Mouse (Mus musculus) T-helper 1 cell (primary cell): ENCODE data around the gene Mob3c.

Source experiments
- in situ Hi-C: fragments of 300-600 bp; cut with MboI, MseI; formaldehyde crosslinking; loops from one replicate; pipeline ENCODE4 v1.15.1; 2025; ENCODE audit warnings: high pct_unique_total_duplicates

Mob3c gene

GRCm38 (mm10) chr4:115869512-115870210 lies 41.8 kb downstream of the Mob3c start:
- in situ Hi-C loops = no loop called here

- in situ Hi-C loops = no loop called here
Measured at GRCm38 (mm10) chr4:115873231-115873630, 45.3 kb downstream of the Mob3c start.

GRCm38 (mm10) chr4:115878216-115878678 lies 50.4 kb downstream of the Mob3c start:
- in situ Hi-C loops = no loop called here

GRCm38 (mm10) chr4:115878828-115879227 lies 50.9 kb downstream of the Mob3c start:
- in situ Hi-C loops = no loop called here

GRCm38 (mm10) chr4:115881183-115881582 lies 53.3 kb downstream of the Mob3c start:
- in situ Hi-C loops = no loop called here

GRCm38 (mm10) chr4:115882195-115882594 lies 54.3 kb downstream of the Mob3c start:
- in situ Hi-C loops = no loop called here

- in situ Hi-C loops = no loop called here
Measured at GRCm38 (mm10) chr4:115884022-115884421, 56.1 kb downstream of the Mob3c start, which contains the start of gene Kncn. Gene Kncn, plus strand, starts transcription at chr4:115884400.
